Mouse (Mus musculus) ES-E14 (cell line): ENCODE results near the gene Ubox5. TPM values are rescaled to one million over a fixed set of nuclear protein-coding genes. Genes with fewer than 3 reads are reported as not detected.

Experiments
- DNase-seq: peaks from one replicate; pipeline ENCODE4 v3.0.0-alpha.2; 2013; ENCODE audit warnings: low read depth, low spot score
- H3K27ac ChIP-seq: 2 replicates; pipeline ENCODE4 v1.5.1; 2012; ENCODE audit warnings: low read depth, mild to moderate bottlenecking, low read length, moderate library complexity, mixed read lengths; ENCODE audit not compliant: poor library complexity, insufficient read depth, severe bottlenecking
- H3K36me3 ChIP-seq: 2 replicates; pipeline ENCODE4 v1.6.1; 2012; ENCODE audit warnings: mild to moderate bottlenecking, low read length, moderate library complexity, mixed read lengths; ENCODE audit not compliant: control insufficient read depth, poor library complexity, insufficient read depth, severe bottlenecking
- H3K4me1 ChIP-seq, 2 experiments: fragments of 150-350 bp in 1 of 2; sonication (generic) in 1 of 2; 2 replicates each; pipeline ENCODE4 v1.6.1; 2012; ENCODE audit warnings: low read length in 2 of 2, mild to moderate bottlenecking in 1 of 2, mixed read lengths in 1 of 2; ENCODE audit not compliant: control insufficient read depth in 2 of 2, insufficient read depth in 2 of 2, poor library complexity in 1 of 2
- H3K4me3 ChIP-seq, 2 experiments: fragments of 150-350 bp in 1 of 2; sonication (generic) in 1 of 2; 2 replicates each; pipeline ENCODE4 v1.5.1; 2012; ENCODE audit warnings: low read length in 2 of 2, low read depth in 1 of 2, mild to moderate bottlenecking in 1 of 2, mixed read lengths in 1 of 2; ENCODE audit not compliant: insufficient read depth in 1 of 2, poor library complexity in 1 of 2, severe bottlenecking in 1 of 2
- H3K9ac ChIP-seq: 2 replicates; pipeline ENCODE4 v1.6.1; 2012; ENCODE audit warnings: low read depth, mild to moderate bottlenecking, low read length, mixed read lengths; ENCODE audit not compliant: poor library complexity, insufficient read depth, severe bottlenecking
- H3K9me3 ChIP-seq: fragments of 150-350 bp; sonication (generic); 2 replicates; pipeline ENCODE4 v1.6.1; 2012; ENCODE audit warnings: low read depth, mild to moderate bottlenecking, low read length; ENCODE audit not compliant: control insufficient read depth, insufficient read depth
- CHD2 ChIP-seq: IDR thresholded peaks from 2 replicates; pipeline ENCODE4 v1.6.1; 2014; ENCODE audit warnings: mild to moderate bottlenecking, low read depth, low read length, inconsistent platforms
- HCFC1 ChIP-seq: IDR thresholded peaks from 2 replicates; pipeline ENCODE4 v1.6.1; 2012; ENCODE audit warnings: low read length, inconsistent platforms, borderline replicate concordance; ENCODE audit not compliant: insufficient read depth
- MAFK ChIP-seq: IDR thresholded peaks from 2 replicates; pipeline ENCODE4 v1.6.1; 2014; ENCODE audit warnings: mild to moderate bottlenecking, low read depth, low read length, inconsistent platforms; ENCODE audit not compliant: insufficient read depth
- ZC3H11A ChIP-seq: IDR thresholded peaks from 2 replicates; pipeline ENCODE4 v1.6.1; 2012; ENCODE audit warnings: low read depth, mild to moderate bottlenecking, inconsistent platforms, low read length, borderline replicate concordance
- ZNF384 ChIP-seq: IDR thresholded peaks from 2 replicates; pipeline ENCODE4 v1.6.1; 2012; ENCODE audit warnings: low read depth, low read length, inconsistent platforms
- in situ Hi-C, 2 experiments: fragments of 600-800 bp; cut with MboI; formaldehyde crosslinking; loops; one replicate each; pipeline ENCODE4 v1.15.1; 2025; ENCODE audit warnings: low sequenced_read_pairs in 2 of 2, inconsistent platforms in 1 of 2; ENCODE audit not compliant: unreplicated experiment in 2 of 2
- total RNA-seq: library from RNA; depleted of rRNA; stranded (reverse); fragments of 300-350 nt; gene quantifications from 2 replicates; pipeline ENCODE4 v1.2.3, GENCODE M21; 2012

Gene Ubox5
- total RNA-seq, 1 experiment, result 5.0 TPM

DNA sequence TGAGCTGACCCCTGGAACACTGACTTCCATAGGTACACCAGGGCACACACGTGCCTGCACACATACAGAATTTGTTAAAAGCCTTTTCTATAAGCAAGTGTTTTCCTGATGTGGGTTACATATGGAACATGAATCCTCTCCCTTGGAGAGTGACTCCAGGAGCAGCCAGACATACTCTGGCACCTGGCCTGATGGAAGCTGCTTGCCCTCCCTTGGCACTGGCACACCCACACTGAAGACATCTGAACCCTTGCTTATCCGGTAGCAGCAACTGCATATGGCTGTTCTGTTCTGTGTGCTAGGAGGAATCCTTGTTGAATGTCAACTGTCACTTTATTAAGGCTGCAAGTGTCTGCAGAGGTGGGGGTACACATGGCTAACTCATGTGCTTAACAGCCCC, 38.8 kb downstream of the Ubox5 start:
- H3K4me3 ChIP-seq, result no peak overlapping the region
- no peak for TF ChIP-seq ZNF384
- no peak for TF ChIP-seq HCFC1
- no peak for TF ChIP-seq MAFK
- no peak for TF ChIP-seq CHD2
- no peak for TF ChIP-seq ZC3H11A
- peaks cover 0 to 2% of the 10 kb centered on the region in 2 experiments; a peak in 1 of 4 replicates for H3K4me1 ChIP-seq
- peaks cover 15% of the 10 kb centered on the region; the same call in 1 of the 2 replicates for H3K36me3 ChIP-seq
- H3K9me3 ChIP-seq, result no peaks in the 10 kb centered on the region
- H3K9ac ChIP-seq, result no peak overlapping the region
- in situ Hi-C loops, result no loop called here
- H3K27ac ChIP-seq, result no peak overlapping the region
- DNase-seq, result no peak

DNA sequence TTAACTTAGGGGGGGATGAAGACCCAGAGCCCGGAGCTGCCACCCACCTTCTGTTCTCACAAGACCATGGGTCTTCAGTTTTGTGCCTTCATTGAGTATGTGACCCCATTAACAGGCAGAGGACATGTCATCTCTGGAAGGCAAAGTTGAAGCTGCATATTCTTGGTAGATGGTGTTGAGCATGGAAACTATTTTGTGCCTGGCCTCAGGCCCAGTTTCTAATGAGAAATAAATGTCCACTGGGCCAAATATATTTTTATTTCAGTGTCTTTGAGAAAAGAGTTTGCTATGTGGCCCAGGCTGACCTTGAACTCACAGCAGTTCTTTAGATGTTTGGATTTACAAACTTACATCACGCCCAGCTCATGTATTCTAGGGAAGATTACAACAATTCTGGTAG, 40.1 kb downstream of the Ubox5 start:
- DNase-seq, result no peak
- Histone ChIP-seq H3K36me3 (peaks cover 9% of the 10 kb centered on the region; the same call in 1 of the 2 replicates), H3K9me3 (no peaks in the 10 kb centered on the region), H3K4me1 (peaks cover 0 to 2% of the 10 kb centered on the region in 2 experiments; a peak in 1 of 4 replicates), H3K4me3 (no peak overlapping the region), H3K27ac (no peak overlapping the region), H3K9ac (no peak overlapping the region)
- no peak for TF ChIP-seq HCFC1
- TF ChIP-seq MAFK, result no peak
- TF ChIP-seq ZC3H11A, result no peak
- TF ChIP-seq ZNF384, result no peak
- TF ChIP-seq CHD2, result no peak
- in situ Hi-C loops, result no loop called here

- in situ Hi-C loops, result no loop called here
- Histone ChIP-seq H3K9ac (no peak overlapping the region), H3K27ac (no peak overlapping the region), H3K4me1 (peaks cover 0 to 2% of the 10 kb centered on the region in 2 experiments; a peak in 1 of 4 replicates), H3K36me3 (peaks cover 9% of the 10 kb centered on the region; the same call in 1 of the 2 replicates), H3K4me3 (no peak overlapping the region), H3K9me3 (no peaks in the 10 kb centered on the region)
- DNase-seq, result no peak
- TF ChIP-seq ZNF384 (no peak), MAFK (no peak)
Measured at GRCm38 (mm10) chr2:130589157-130589556, 40.7 kb downstream of the Ubox5 start.

GRCm38 (mm10) chr2:130588373-130588772, 41.5 kb downstream of the Ubox5 start:
- in situ Hi-C loops, result no loop called here
- Histone ChIP-seq H3K4me3 (no peak overlapping the region), H3K9me3 (no peaks in the 10 kb centered on the region), H3K27ac (no peak overlapping the region; the same call in 1 of the 2 replicates), H3K4me1 (peaks cover 0 to 2% of the 10 kb centered on the region in 2 experiments; a peak in 1 of 4 replicates), H3K36me3 (peaks cover 9% of the 10 kb centered on the region; the same call in 1 of the 2 replicates), H3K9ac (no peak overlapping the region)
- DNase-seq, result no peak
- TF ChIP-seq CHD2 (no peak), HCFC1 (no peak), ZC3H11A (no peak), MAFK (no peak), ZNF384 (no peak)

DNA sequence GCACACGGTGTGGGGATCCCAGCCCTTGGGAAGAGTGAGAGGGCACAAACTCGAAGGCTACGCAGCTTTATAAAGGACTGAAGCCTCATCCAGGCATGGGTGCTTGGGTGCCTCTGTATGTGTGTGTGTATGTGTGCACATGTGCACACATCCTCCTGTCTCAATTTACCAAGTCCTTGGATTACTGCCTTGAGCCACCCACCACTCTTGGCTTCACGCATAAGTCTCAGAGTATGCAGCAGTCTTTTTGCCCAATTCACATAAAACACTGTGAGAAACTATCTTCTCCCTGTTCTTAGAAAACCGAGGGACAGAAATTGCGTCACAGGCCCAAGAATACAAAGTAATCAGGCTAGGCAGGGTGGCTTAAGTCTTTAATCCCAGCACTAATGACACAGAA, 43.8 kb downstream of the Ubox5 start:
- H3K9me3 ChIP-seq, result no peaks in the 10 kb centered on the region
- peaks cover 2% of the 10 kb centered on the region; the same call in 1 of the 2 replicates for H3K36me3 ChIP-seq
- no peak overlapping the region for H3K4me3 ChIP-seq
- in situ Hi-C loops, result no loop called here
- no peak for DNase-seq
- H3K4me1 ChIP-seq, result peaks cover 0 to 2% of the 10 kb centered on the region in 2 experiments; a peak in 1 of 4 replicates
- no peak overlapping the region for H3K9ac ChIP-seq
- no peak overlapping the region for H3K27ac ChIP-seq
- TF ChIP-seq ZC3H11A (no peak), HCFC1 (no peak), ZNF384 (no peak), CHD2 (no peak), MAFK (no peak)
